Mouse (Mus musculus) stomach, embryonic 14.5 days (tissue): ENCODE results near the gene Ces1a. TPM values are rescaled to one million over a fixed set of nuclear protein-coding genes. Genes with fewer than 3 reads are reported as not detected.

Source experiments
- ATAC-seq: fragments of 200-750 bp; cut with Nextera tagmentation; 2 replicates; pipeline ENCODE4 v1.8.0; 2017; ENCODE audit warnings: low read depth, moderate TSS enrichment; ENCODE audit not compliant: insufficient number of reproducible peaks, insufficient read depth, low FRiP score
- H3K27ac ChIP-seq: fragments of 300-500 bp; sonication (generic); 2 replicates; pipeline ENCODE4 v1.5.1; 2014; ENCODE audit warnings: mild to moderate bottlenecking, low read length, moderate library complexity, mixed read lengths
- H3K27me3 ChIP-seq: fragments of 300-500 bp; sonication (generic); 2 replicates; pipeline ENCODE4 v1.6.1; 2014; ENCODE audit warnings: low read length, control low read depth, mixed read lengths; ENCODE audit not compliant: control insufficient read depth, insufficient read depth
- H3K36me3 ChIP-seq: fragments of 300-500 bp; sonication (generic); 2 replicates; pipeline ENCODE4 v1.6.1; 2014; ENCODE audit warnings: mild to moderate bottlenecking, control low read depth, low read length, moderate library complexity, mixed read lengths; ENCODE audit not compliant: control insufficient read depth, insufficient read depth
- H3K4me1 ChIP-seq: fragments of 300-500 bp; sonication (generic); 2 replicates; pipeline ENCODE4 v1.6.1; 2014; ENCODE audit warnings: low read length, control low read depth, mixed read lengths; ENCODE audit not compliant: control insufficient read depth, insufficient read depth
- H3K4me2 ChIP-seq: fragments of 300-500 bp; sonication (generic); replicated peaks from 2 replicates; pipeline ENCODE4 v1.6.1; 2014; ENCODE audit warnings: low read depth, low read length, control low read depth
- H3K4me3 ChIP-seq: fragments of 300-500 bp; sonication (generic); 2 replicates; pipeline ENCODE4 v1.5.1; 2014; ENCODE audit warnings: low read depth, low read length, control low read depth
- H3K9ac ChIP-seq: fragments of 300-500 bp; sonication (generic); replicated peaks from 2 replicates; pipeline ENCODE4 v1.6.1; 2014; ENCODE audit warnings: low read depth, mild to moderate bottlenecking, control low read depth, low read length, moderate library complexity, mixed read lengths
- H3K9me3 ChIP-seq: fragments of 300-500 bp; sonication (generic); 2 replicates; pipeline ENCODE4 v1.6.1; 2016; ENCODE audit warnings: low read depth, low read length, control low read depth; ENCODE audit not compliant: control insufficient read depth
- WGBS: fragments of 180-500 bp; shearing (Covaris S2); extraction: QIAGEN DNeasy Blood & Tissue Kit; methylation state at CpG from one replicate; pipeline ENCODE4 v1.1.7; 2014; 5-methylcytosine and 5-hydroxymethylcytosine counted together
- polyA plus RNA-seq: library from polyadenylated mRNA; unstranded; fragments of >200 nt; fragmentation: Nextera tagmentation; extraction: Ambion mirVana; gene quantifications from 2 replicates; pipeline ENCODE4 v1.2.1, GENCODE M21; 2014

The Ces1a gene
- polyA plus RNA-seq: not detected in 2 replicates

DNA sequence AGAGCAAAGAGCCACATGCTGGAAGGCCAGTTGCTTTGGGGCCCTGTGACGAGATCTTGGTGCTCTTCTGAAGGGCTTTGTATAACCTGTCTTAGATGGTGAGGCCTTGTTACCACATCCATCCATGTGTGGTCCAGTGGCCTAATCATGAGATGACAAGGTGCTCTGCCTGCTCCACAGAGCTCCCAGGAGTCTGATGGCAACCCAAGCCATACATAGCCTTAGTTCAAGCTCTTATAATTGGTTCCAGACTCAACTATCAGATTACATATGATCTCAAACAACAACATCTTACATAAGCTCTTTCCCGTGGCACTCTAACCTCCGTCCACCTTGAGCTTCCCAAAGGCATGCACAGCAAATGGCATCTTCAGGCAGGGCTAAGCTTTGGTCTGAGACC is at the start of gene Ces1a:
Gene Ces1a (minus strand): TSS at position 101 of the 400 bp plus-strand sequence.
- WGBS: 84% methylated on average over 3 of the region's 3 CpGs
- no peak within 1 kb of the TSS for H3K4me3 ChIP-seq
- H3K27ac ChIP-seq: no peak within 1 kb of the TSS
- H3K9me3 ChIP-seq: no peaks in the 10 kb centered on the region
- no peaks in the 10 kb centered on the region for H3K4me1 ChIP-seq
- no peaks in the 10 kb centered on the region for H3K27me3 ChIP-seq
- H3K36me3 ChIP-seq: no peaks in the 10 kb centered on the region
- no peak for ATAC-seq
- H3K4me2 ChIP-seq: no peak within 1 kb of the TSS
- H3K9ac ChIP-seq: no peak within 1 kb of the TSS

DNA sequence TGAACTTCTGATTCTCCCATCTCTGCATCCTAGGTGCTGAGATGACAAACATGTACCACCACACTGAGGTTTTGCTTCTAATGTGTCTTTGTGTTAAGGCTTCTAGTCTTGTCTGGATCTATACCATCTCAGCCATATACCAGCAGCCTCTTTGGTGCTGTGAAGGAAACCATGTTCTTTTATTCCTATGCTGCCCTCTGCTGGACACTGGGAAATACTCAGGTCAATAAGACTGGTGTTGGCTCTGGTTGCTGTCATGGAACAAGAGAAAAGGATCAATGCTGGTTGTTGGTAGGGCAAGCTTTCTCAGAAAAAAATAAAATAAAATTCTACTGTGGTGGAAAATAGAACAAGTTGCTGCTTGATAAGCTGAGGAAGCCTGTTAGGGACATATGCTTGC is 47.4 kb upstream of the Ces1a start:
- Histone ChIP-seq H3K27ac (no peak overlapping the region), H3K4me2 (no peak overlapping the region), H3K9ac (no peak overlapping the region), H3K36me3 (no peaks in the 10 kb centered on the region), H3K4me1 (no peaks in the 10 kb centered on the region), H3K4me3 (no peak overlapping the region), H3K27me3 (no peaks in the 10 kb centered on the region), H3K9me3 (no peaks in the 10 kb centered on the region)
- ATAC-seq: no peak

DNA sequence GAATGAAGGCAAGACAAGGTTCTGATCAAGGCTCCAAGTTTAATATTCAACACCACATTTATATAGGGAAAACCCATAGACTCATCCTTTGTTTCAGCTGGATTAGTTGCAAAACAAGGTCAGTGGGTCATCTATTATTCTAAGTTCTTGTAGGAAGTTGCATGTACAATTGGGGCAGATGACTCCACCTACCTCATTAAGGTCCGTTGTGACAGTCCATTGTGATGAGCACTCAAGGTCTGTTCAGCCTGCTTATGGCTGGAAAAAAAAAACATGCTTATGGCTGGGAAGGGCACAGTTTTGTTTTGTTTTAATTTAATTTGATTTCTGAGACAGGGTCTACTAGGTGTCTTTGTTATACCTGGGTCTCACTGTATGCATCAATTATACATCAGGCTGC is 43.3 kb upstream of the Ces1a start:
- Histone ChIP-seq H3K4me2 (no peak overlapping the region), H3K9me3 (no peaks in the 10 kb centered on the region), H3K27ac (no peak overlapping the region), H3K4me1 (no peaks in the 10 kb centered on the region), H3K27me3 (no peaks in the 10 kb centered on the region), H3K9ac (no peak overlapping the region), H3K4me3 (no peak overlapping the region), H3K36me3 (no peaks in the 10 kb centered on the region)
- WGBS: 75% methylated on average over 1 of the region's 1 CpGs
- no peak for ATAC-seq

DNA sequence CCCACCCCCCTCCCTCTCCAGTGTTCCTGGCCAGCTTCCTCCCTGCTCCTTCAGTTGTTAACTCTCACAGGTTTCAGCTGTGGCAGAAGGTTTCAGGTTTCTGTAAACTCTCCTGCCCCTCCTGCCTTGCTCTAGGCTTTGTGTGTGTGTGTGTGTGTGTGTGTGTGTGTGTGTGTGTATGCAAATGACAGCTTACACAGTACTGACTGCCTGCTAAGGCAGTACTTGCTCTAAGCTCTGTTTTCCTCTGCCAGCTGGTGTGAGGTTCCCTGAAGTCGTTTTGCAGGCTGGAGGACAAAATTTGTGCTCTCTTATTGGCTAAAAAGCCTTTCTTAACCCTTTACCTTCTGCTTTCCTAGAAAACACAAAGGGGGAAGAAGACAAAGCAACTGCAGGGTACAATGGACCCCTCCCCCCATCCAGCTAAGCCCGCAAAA is 40.7 kb upstream of the Ces1a start:
- H3K9ac ChIP-seq: no peak overlapping the region
- H3K4me2 ChIP-seq: no peak overlapping the region
- WGBS: 6% methylated on average over 2 of the region's 2 CpGs
- peak; percentile 88; the same call in 1 of the 2 replicates for ATAC-seq
- H3K27me3 ChIP-seq: no peaks in the 10 kb centered on the region
- no peaks in the 10 kb centered on the region for H3K36me3 ChIP-seq
- H3K4me1 ChIP-seq: no peaks in the 10 kb centered on the region
- H3K27ac ChIP-seq: no peak overlapping the region
- no peak overlapping the region for H3K4me3 ChIP-seq
- H3K9me3 ChIP-seq: no peaks in the 10 kb centered on the region

DNA sequence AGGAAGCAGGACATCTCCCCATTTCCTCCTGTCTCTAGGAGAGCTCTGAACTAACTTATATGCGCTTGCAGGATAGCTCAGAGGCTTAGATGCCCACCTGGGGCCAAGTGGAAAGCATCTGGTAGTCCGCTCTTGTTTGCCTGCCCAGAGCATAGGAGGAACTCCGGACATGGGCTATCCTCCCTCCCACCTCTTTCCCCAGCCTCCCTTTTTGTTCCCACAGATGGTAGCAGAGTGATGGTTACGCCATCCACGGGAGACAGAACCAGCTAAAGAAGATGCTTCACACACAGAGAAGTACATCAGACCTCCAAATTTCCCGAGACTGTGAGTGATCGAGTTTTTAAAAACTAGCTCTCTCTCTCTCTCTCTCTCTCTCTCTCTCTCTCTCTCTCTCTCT is 40.2 kb upstream of the Ces1a start:
- Histone ChIP-seq H3K27ac (no peak overlapping the region), H3K9me3 (no peaks in the 10 kb centered on the region), H3K4me1 (no peaks in the 10 kb centered on the region), H3K36me3 (no peaks in the 10 kb centered on the region), H3K4me3 (no peak overlapping the region), H3K27me3 (no peaks in the 10 kb centered on the region), H3K9ac (no peak overlapping the region), H3K4me2 (no peak overlapping the region; the same call in 1 of the 2 replicates)
- no peak for ATAC-seq
- WGBS: 24% methylated on average over 7 of the region's 7 CpGs

DNA sequence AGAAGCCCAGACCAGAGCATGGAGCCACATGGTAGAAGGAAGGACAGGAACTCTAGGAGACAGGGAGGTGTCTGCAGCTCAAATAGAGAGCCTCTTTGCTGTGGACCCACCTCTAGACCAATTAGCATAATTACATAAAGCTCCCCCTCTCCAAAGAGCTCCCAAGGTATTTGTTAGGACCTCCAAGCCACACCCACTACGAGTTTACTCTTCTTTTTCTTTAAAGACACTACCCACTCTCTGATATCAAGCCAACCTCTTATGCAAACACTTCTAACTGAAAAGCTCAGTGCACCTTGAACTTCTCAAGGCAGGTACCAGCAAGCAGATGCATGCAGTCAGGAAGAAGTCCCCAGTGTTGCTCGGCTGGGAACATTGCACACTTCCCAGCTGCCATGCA is 31.9 kb upstream of the Ces1a start, which contains the start of gene Ces1b:
Gene Ces1b (minus strand): TSS at position 131 of the 400 bp plus-strand sequence.
- Histone ChIP-seq H3K27ac (no peak within 1 kb of the TSS), H3K4me1 (no peaks in the 10 kb centered on the region), H3K27me3 (no peaks in the 10 kb centered on the region), H3K36me3 (no peaks in the 10 kb centered on the region), H3K4me2 (no peak within 1 kb of the TSS), H3K4me3 (no peak within 1 kb of the TSS), H3K9ac (no peak within 1 kb of the TSS), H3K9me3 (no peaks in the 10 kb centered on the region)
- 70% methylated on average over 2 of the region's 2 CpGs for WGBS
- 0 out of 2 replicates have a peak, but pooled peaks have one; percentile 42 for ATAC-seq

DNA sequence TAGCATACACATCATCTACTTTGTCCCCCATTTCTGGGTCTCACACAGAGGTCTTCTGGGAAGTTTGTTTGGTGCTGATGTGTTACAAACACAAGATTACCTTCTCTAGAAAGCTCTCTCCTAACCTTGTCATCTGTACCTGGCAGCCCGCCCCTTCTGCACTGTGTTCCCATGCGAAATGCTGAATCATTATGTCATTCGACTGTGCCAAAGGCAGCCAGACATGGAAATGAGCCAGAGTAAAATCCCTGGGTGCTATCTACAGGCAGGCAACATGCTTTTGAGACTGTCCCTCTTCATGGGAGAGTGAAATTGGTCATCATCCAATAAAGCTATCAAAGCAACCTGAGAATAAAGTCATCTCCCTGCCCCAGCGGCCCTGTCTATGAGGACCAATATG is 27.3 kb upstream of the Ces1a start:
- H3K9me3 ChIP-seq: no peaks in the 10 kb centered on the region
- no peak overlapping the region for H3K4me3 ChIP-seq
- 84% methylated on average over 4 of the region's 4 CpGs for whole genome bisulfite sequencing
- no peak overlapping the region for H3K9ac ChIP-seq
- no peak for ATAC-seq
- H3K27me3 ChIP-seq: no peaks in the 10 kb centered on the region
- no peak overlapping the region for H3K27ac ChIP-seq
- no peak overlapping the region for H3K4me2 ChIP-seq
- no peaks in the 10 kb centered on the region for H3K36me3 ChIP-seq
- no peaks in the 10 kb centered on the region for H3K4me1 ChIP-seq

DNA sequence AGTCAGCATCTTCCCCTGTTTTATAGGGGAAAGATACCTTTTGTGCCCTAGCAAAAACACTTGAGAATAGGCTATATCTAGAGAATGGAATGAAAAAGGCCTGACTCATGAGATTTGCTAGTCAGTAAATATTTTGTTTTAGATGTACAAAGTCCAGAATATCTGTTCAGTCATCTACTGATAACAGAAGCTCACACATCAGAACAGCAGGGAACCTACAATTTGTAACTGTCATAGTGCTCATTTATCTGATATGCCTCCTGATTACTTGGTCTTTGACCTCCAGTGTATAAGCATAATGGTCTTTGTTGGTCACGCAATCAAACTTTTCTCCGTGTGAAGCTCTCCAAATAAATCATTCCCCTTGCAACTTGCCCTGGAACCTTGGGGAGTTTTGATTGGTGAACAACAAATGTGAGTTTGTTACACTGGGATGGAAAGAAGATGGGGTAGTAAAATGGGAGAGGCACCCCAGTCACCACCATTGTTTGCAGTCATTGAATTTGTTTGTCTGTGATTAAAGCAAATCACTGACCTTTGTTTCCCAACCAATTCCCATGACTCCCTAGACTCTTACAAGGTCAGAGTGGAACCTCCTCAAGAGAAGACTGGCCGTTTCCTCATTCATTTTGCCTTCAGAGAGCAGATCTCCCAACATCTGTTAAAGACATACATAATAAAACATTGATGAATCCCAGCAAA is 15.6 kb upstream of the Ces1a start:
- no peak for ATAC-seq
- Histone ChIP-seq H3K4me1 (no peaks in the 10 kb centered on the region), H3K27me3 (no peaks in the 10 kb centered on the region), H3K4me2 (no peak overlapping the region), H3K9me3 (no peaks in the 10 kb centered on the region), H3K36me3 (no peaks in the 10 kb centered on the region), H3K9ac (no peak overlapping the region), H3K27ac (no peak overlapping the region), H3K4me3 (no peak overlapping the region)
- WGBS: 52% methylated on average over 3 of the region's 3 CpGs

DNA sequence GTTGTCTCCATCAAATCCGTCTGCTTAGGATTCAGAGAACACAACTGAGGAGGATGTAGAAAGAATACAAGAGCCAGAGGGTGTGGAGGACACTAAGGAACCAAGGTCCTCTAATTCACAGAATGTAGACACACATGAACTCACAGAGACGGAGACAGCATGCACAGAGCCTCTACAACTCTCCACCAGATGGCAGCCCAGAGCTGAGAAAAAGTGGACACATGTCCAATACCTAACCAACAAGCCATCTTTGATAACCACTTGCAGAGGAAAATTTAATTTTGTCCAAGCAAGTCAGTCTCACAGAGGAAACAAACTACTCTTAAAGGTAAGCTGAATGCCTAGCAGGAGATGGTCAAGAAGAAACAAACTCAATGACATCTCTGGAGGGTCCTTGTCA is 11.2 kb upstream of the Ces1a start:
- Histone ChIP-seq H3K9ac (no peak overlapping the region), H3K9me3 (no peaks in the 10 kb centered on the region), H3K4me1 (no peaks in the 10 kb centered on the region), H3K36me3 (no peaks in the 10 kb centered on the region), H3K27me3 (no peaks in the 10 kb centered on the region), H3K4me3 (no peak overlapping the region), H3K27ac (no peak overlapping the region), H3K4me2 (no peak overlapping the region)
- WGBS: 13% methylated on average over 2 of the region's 2 CpGs
- ATAC-seq: 0 out of 2 replicates have a peak, but pooled peaks have one; percentile 77
